Mouse (Mus musculus): Measurements from ENCODE around the gene Acot1. TPM values are rescaled to one million over a fixed set of nuclear protein-coding genes. Genes with fewer than 3 reads are reported as not detected.
"Not testable (repeated sequence)": the region's sequence is repeated elsewhere in the genome, so short reads cannot be mapped to it uniquely, and the experiment has no call there.

The Acot1 gene
- polyA plus RNA-seq, 3 experiments from 2014 or later, result not detected

- not testable (repeated sequence) for ATAC-seq
These were observed 13.0 kb downstream of the Acot1 start for GRCm38 (mm10) chr12:84022266-84022665.

- ATAC-seq, result no peak
These were observed 13.9 kb downstream of the Acot1 start for GRCm38 (mm10) chr12:84023052-84023745.

GRCm38 (mm10) chr12:84025888-84026287 is 16.6 kb downstream of the Acot1 start:
- peak; percentile 80 for ATAC-seq

- ATAC-seq, result not testable (repeated sequence)
These were observed 19.0 kb downstream of the Acot1 start for GRCm38 (mm10) chr12:84028328-84028727.

- not testable (repeated sequence) for ATAC-seq
These were observed 19.8 kb downstream of the Acot1 start for GRCm38 (mm10) chr12:84029043-84029442.

- ATAC-seq, result peak; percentile 76
These were observed 21.5 kb downstream of the Acot1 start for GRCm38 (mm10) chr12:84030659-84031332.

GRCm38 (mm10) chr12:84032854-84033253 is 23.6 kb downstream of the Acot1 start:
- ATAC-seq, result no peak

- not testable (repeated sequence) for ATAC-seq
These were observed 24.0 kb downstream of the Acot1 start for GRCm38 (mm10) chr12:84033302-84033701.

GRCm38 (mm10) chr12:84034108-84034507 is 24.8 kb downstream of the Acot1 start:
- ATAC-seq, result no peak

- not testable (repeated sequence) for ATAC-seq
These were observed 29.0 kb downstream of the Acot1 start, which contains the start of gene Acot4 for GRCm38 (mm10) chr12:84038241-84038640. Gene Acot4, plus strand, starts transcription at chr12:84038379.

- ATAC-seq, result not testable (repeated sequence)
These were observed 29.4 kb downstream of the Acot1 start, which contains the start of gene Gm49366 for GRCm38 (mm10) chr12:84038691-84039111. Gene Gm49366, plus strand, starts transcription at chr12:84038935.

- no peak for ATAC-seq
These were observed 33.0 kb downstream of the Acot1 start for GRCm38 (mm10) chr12:84042248-84042647.

GRCm38 (mm10) chr12:84044045-84044444 is 34.8 kb downstream of the Acot1 start:
- ATAC-seq, result no peak

GRCm38 (mm10) chr12:84046906-84047305 is 37.6 kb downstream of the Acot1 start:
- no peak for ATAC-seq

- ATAC-seq, result not testable (repeated sequence)
These were observed 41.5 kb downstream of the Acot1 start for GRCm38 (mm10) chr12:84050744-84051143.

GRCm38 (mm10) chr12:84051937-84052474 is 42.7 kb downstream of the Acot1 start, which contains the start of gene Acot3:
Gene Acot3, plus strand, starts transcription at chr12:84052144.
- no peak for ATAC-seq

GRCm38 (mm10) chr12:84052609-84053008 is 43.3 kb downstream of the Acot1 start:
- no peak for ATAC-seq

- ATAC-seq, result no peak
These were observed 43.9 kb downstream of the Acot1 start for GRCm38 (mm10) chr12:84053173-84053572.

- ATAC-seq, result no peak
These were observed 44.5 kb downstream of the Acot1 start for GRCm38 (mm10) chr12:84053679-84054391.

GRCm38 (mm10) chr12:84060946-84061345 is 51.7 kb downstream of the Acot1 start:
- ATAC-seq, result no peak

GRCm38 (mm10) chr12:84062336-84062735 is 53.0 kb downstream of the Acot1 start:
- no peak for ATAC-seq

- ATAC-seq, result no peak
These were observed 53.9 kb downstream of the Acot1 start for GRCm38 (mm10) chr12:84063228-84063627.

- ATAC-seq, result no peak
These were observed 54.5 kb downstream of the Acot1 start for GRCm38 (mm10) chr12:84063833-84064232.
